Mouse (Mus musculus) kidney, embryonic 16.5 days (tissue): ENCODE data around the gene B4galnt2. TPM values are rescaled to one million over a fixed set of nuclear protein-coding genes. Genes with fewer than 3 reads are reported as not detected.
"Not testable (repeated sequence)": the region's sequence is repeated elsewhere in the genome, so short reads cannot be mapped to it uniquely, and the experiment has no call there.

Experiments
- ATAC-seq: fragments of 200-750 bp; cut with Nextera tagmentation; 2 replicates; pipeline ENCODE4 v1.8.0; 2017; ENCODE audit warnings: moderate TSS enrichment; ENCODE audit not compliant: low FRiP score, low TSS enrichment
- H3K27ac ChIP-seq: fragments of 300-500 bp; sonication (generic); 2 replicates; pipeline ENCODE4 v1.5.1; 2014; ENCODE audit warnings: low read length
- H3K27me3 ChIP-seq: fragments of 300-500 bp; sonication (generic); 2 replicates; pipeline ENCODE4 v1.6.1; 2014; ENCODE audit warnings: low read length, control low read depth, mixed read lengths; ENCODE audit not compliant: insufficient read depth
- H3K36me3 ChIP-seq: fragments of 300-500 bp; sonication (generic); 2 replicates; pipeline ENCODE4 v1.6.1; 2014; ENCODE audit warnings: low read length, control low read depth, mixed read lengths; ENCODE audit not compliant: insufficient read depth
- H3K4me1 ChIP-seq: fragments of 300-500 bp; sonication (generic); 2 replicates; pipeline ENCODE4 v1.6.1; 2014; ENCODE audit warnings: low read length, control low read depth, mixed read lengths; ENCODE audit not compliant: insufficient read depth
- H3K4me2 ChIP-seq: fragments of 300-500 bp; sonication (generic); replicated peaks from 2 replicates; pipeline ENCODE4 v1.6.1; 2014; ENCODE audit warnings: low read depth, low read length
- H3K4me3 ChIP-seq: fragments of 300-500 bp; sonication (generic); 2 replicates; pipeline ENCODE4 v1.5.1; 2014; ENCODE audit warnings: mild to moderate bottlenecking, low read length
- H3K9ac ChIP-seq: fragments of 300-500 bp; sonication (generic); replicated peaks from 2 replicates; pipeline ENCODE4 v1.6.1; 2014; ENCODE audit warnings: low read length
- H3K9me3 ChIP-seq: fragments of 300-500 bp; sonication (generic); 2 replicates; pipeline ENCODE4 v1.6.1; 2016; ENCODE audit warnings: low read length, control low read depth
- WGBS: fragments of 180-500 bp; shearing (Covaris S2); extraction: QIAGEN DNeasy Blood & Tissue Kit; methylation state at CpG from one replicate; pipeline ENCODE4 v1.1.7; 2014; 5-methylcytosine and 5-hydroxymethylcytosine counted together
- polyA plus RNA-seq: library from polyadenylated mRNA; unstranded; fragments of >200 nt; fragmentation: Nextera tagmentation; extraction: Ambion mirVana; gene quantifications from 2 replicates; pipeline ENCODE4 v1.2.1, GENCODE M21; 2015

The B4galnt2 gene
- 1.4 and 1.9 TPM in 2 replicates for polyA plus RNA-seq

DNA sequence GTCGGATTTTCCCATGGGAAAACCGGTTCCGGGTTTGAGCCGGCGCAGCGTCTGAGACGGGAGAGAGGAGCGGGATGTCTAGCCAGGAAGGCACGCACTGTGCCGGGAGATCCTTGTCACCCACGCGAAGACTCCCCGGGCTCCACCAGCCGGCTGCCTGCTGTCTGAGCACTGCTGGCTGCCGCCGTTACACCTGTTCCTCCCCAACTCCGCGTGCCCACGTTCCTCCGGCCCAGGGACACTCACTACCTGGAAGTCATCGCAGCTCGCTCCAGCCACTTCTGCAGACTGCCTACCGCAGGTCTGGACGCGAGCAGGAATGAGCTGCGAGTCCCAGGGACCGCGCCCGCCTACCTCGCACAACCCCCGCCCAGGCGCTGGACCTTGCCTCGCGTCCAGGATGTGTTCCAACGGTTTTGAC is at the start of gene B4galnt2:
B4galnt2 (minus strand) TSS at position 321 of the 421 bp plus-strand sequence.
- no peak within 1 kb of the TSS for H3K27ac ChIP-seq
- H3K9ac ChIP-seq, result 0 out of 2 replicates have a peak within 1 kb of the TSS, but pooled peaks have one; percentile 23
- under 1% methylated on average over 35 of the region's 35 CpGs for WGBS
- no peak for ATAC-seq
- H3K4me2 ChIP-seq, result peak within 1 kb of the TSS; percentile 39
- H3K27me3 ChIP-seq, result peaks cover 83% of the 10 kb centered on the region
- H3K9me3 ChIP-seq, result no peaks in the 10 kb centered on the region
- H3K4me1 ChIP-seq, result 0 out of 2 replicates have a peak, but pooled peaks cover 8% of the 10 kb centered on the region
- no peaks in the 10 kb centered on the region for H3K36me3 ChIP-seq
- peak within 1 kb of the TSS; percentile 32 for H3K4me3 ChIP-seq

DNA sequence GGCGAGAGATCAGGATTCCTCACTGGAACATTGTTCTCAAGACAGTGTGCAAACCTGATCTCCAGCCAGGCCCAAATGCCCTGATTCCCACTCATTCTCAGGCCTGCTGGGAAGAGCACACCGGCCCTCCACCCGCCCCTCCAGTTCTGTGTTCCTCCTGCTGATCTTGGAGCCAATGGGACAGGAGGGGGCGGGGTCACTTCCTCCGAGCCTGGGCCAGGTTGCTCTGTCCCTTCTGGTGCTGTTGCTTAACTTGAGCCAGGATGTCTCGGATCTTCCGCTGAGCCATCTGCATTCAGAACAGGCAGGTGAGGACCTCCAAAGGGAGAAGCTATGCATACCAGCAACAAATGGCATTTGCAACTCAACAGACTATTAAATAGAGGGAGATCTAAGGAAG is 48.6 kb upstream of the B4galnt2 start:
- no peak overlapping the region for H3K4me3 ChIP-seq
- no peaks in the 10 kb centered on the region for H3K27me3 ChIP-seq
- no peak; the same call in 1 of the 2 replicates for ATAC-seq
- WGBS, result 69% methylated on average over 7 of the region's 7 CpGs
- H3K36me3 ChIP-seq, result peaks cover 55% of the 10 kb centered on the region
- H3K27ac ChIP-seq, result no peak overlapping the region
- 0 out of 2 replicates have a peak, but pooled peaks cover 4% of the 10 kb centered on the region for H3K4me1 ChIP-seq
- H3K9ac ChIP-seq, result no peak overlapping the region
- no peaks in the 10 kb centered on the region for H3K9me3 ChIP-seq
- H3K4me2 ChIP-seq, result no peak overlapping the region

DNA sequence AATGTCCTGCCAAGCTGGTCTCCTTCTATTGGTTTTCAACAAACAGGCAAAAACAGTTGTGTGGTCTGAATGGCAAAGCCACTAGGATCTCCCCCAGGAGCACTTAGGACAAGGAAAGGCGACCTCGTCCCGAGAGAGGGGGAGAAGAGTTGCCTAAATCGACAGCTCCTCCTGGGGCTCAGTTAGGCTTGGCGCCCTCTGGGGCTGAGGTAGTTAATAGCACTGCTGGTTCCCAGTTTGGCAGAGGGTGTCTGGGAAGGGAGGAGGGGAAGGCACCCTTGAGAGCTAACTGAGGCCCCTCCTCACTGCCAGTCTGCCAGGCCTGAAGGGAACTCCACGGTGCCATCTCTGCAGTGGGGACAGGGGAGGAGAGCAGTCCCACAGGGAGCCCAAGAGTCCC is 44.5 kb upstream of the B4galnt2 start:
- H3K27ac ChIP-seq, result no peak overlapping the region
- no peak overlapping the region for H3K9ac ChIP-seq
- H3K4me3 ChIP-seq, result no peak overlapping the region
- no peak overlapping the region for H3K4me2 ChIP-seq
- 70% methylated on average over 6 of the region's 6 CpGs for WGBS
- peaks cover 21% of the 10 kb centered on the region for H3K36me3 ChIP-seq
- ATAC-seq, result 0 out of 2 replicates have a peak, but pooled peaks have one; percentile 6
- no peaks in the 10 kb centered on the region for H3K9me3 ChIP-seq
- H3K27me3 ChIP-seq, result no peaks in the 10 kb centered on the region
- H3K4me1 ChIP-seq, result peaks cover 9% of the 10 kb centered on the region; the same call in 1 of the 2 replicates

DNA sequence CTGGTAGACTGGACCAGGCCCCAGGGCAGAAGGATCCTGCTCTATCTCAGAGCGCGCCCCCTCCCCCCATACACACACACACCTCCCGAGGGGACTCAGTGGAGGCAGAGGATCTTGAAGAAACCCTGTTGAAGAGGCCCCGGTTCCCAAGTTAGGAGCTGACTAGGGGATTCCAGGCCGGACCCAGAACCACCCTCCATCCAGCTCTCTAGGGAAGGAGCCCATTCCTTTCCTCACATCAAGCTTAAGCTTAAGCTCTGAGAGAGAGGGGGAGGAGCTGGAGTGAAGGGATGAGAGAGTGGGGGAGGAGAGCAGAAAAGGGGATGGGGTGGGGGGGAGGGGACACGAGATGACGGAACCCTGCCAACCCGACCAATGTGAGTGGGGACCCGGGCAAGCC is 43.6 kb upstream of the B4galnt2 start:
- H3K27me3 ChIP-seq, result no peaks in the 10 kb centered on the region
- H3K9me3 ChIP-seq, result peaks cover 2% of the 10 kb centered on the region; the same call in 1 of the 2 replicates
- H3K4me3 ChIP-seq, result no peak overlapping the region
- no peak overlapping the region for H3K27ac ChIP-seq
- H3K36me3 ChIP-seq, result peaks cover 17% of the 10 kb centered on the region
- H3K4me1 ChIP-seq, result peaks cover 9% of the 10 kb centered on the region; the same call in 1 of the 2 replicates
- H3K4me2 ChIP-seq, result no peak overlapping the region
- 69% methylated on average over 9 of the region's 9 CpGs for WGBS
- H3K9ac ChIP-seq, result no peak overlapping the region
- ATAC-seq, result no peak

DNA sequence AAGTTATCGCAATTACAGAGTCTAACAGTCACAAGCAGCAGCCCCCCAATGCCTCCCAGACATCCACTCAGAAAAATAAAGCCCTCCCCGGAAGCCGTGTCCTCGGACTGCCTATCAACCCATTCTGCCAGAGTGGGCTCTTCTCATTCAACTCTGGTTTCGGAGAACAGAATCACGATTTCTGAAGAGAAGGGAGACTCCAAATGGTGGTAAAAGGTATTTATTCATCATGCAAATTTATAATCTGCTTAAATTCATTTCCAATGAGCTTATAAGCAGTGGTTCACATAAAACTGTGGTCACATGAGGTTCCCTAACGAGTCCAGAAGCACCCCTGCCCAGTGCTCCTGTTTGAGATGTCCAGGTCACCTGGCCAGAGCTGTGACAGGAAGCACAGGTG is 42.7 kb upstream of the B4galnt2 start:
- H3K4me1 ChIP-seq, result peaks cover 9% of the 10 kb centered on the region; the same call in 1 of the 2 replicates
- H3K4me3 ChIP-seq, result no peak overlapping the region
- no peak overlapping the region for H3K9ac ChIP-seq
- H3K4me2 ChIP-seq, result no peak overlapping the region
- H3K9me3 ChIP-seq, result peaks cover 3% of the 10 kb centered on the region; the same call in 1 of the 2 replicates
- H3K27ac ChIP-seq, result no peak overlapping the region
- H3K27me3 ChIP-seq, result no peaks in the 10 kb centered on the region
- 72% methylated on average over 7 of the region's 7 CpGs for WGBS
- 0 out of 2 replicates have a peak, but pooled peaks cover 14% of the 10 kb centered on the region for H3K36me3 ChIP-seq
- no peak for ATAC-seq

DNA sequence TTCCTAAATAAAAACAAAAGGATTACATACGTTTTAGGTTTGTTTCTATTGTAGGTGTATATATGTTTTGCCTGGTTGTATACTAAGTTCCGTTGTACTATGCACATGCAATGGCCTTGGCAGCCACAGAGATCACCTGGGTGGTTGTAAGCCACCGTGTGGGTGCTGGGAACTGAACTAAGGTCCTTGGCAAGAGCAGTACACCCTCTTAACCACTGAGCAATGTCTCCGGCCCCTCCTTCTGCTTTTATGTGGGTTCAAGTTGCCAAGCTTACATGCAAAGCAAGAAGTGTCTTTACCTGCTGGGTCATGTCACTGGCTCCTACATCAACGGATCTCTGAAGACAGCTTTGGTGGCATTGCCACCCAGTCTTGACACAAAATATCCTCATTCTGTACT is 38.6 kb upstream of the B4galnt2 start:
- Histone ChIP-seq H3K27me3 (no peaks in the 10 kb centered on the region), H3K4me1 (peaks cover 5% of the 10 kb centered on the region; the same call in 1 of the 2 replicates), H3K27ac (no peak overlapping the region), H3K4me3 (no peak overlapping the region), H3K4me2 (no peak overlapping the region), H3K36me3 (no peaks in the 10 kb centered on the region), H3K9me3 (peaks cover 3% of the 10 kb centered on the region; the same call in 1 of the 2 replicates), H3K9ac (no peak overlapping the region)
- ATAC-seq, result no peak
- 86% methylated on average over 5 of the region's 5 CpGs for WGBS

DNA sequence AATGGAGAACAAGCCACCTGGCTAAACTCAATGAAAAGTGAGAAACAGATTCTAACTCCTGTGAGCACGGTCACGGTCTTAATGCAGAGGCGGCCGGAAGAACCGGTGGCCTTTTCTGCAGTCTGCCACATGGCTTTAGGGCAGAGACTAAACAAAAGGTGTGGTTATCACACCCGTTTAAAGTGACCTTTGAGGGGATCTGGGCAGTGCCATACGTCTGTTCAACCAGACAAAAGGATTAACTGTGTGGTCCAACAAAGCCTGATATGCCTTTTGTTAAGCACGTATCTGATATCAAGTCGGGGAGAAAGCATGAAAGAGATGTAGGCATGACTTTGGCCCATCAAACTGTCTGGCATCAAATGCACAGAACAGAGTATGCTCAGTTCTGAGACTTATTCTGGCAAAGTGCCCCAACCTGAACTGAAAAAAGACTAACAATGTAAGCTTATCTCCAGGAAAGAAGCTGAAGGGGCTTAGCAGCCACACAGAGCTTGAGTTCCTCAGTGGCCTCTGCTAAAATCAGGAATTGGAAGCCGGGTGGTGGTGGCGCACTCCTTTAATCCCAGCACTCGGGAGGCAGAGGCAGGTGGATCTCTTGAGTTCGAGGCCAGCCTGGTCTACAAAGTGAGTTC is 31.3 kb upstream of the B4galnt2 start:
- Histone ChIP-seq H3K36me3 (no peaks in the 10 kb centered on the region), H3K27ac (no peak overlapping the region), H3K9ac (no peak overlapping the region), H3K4me1 (no peaks in the 10 kb centered on the region), H3K27me3 (no peaks in the 10 kb centered on the region), H3K4me2 (no peak overlapping the region), H3K9me3 (no peaks in the 10 kb centered on the region), H3K4me3 (no peak overlapping the region)
- 70% methylated on average over 13 of the region's 13 CpGs for WGBS
- ATAC-seq, result no peak

DNA sequence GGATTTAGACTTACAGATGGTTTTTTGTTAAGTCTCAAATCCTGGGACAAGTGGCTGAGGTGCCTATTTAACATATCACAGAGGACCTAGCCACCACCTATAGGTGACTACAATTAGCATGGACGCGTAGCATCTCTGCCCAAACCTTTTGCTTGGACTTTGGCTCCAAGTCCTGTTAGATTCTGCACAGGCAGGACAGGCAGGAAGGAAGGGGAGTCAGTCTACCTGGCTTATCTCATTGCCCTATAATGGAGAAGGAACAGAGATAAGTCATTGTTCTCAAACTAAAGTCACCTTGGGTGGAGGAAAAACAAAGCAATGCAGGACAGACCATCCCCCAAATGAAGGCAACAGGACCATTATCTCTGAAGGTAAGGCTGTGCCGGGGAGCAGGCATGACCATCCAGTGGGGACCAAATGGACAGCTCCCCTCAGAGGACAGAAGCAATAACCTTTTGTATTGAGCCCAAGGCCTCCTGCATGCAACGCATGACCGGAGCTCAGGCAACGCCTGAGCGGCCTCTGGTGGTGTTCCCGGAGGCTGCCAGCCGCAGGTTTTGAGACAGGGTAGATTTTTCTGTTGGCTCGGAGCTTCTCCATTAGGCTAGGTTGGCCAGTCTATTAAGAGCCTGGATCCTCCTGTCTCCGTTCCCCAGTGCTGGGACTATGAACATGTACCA is 25.3 kb upstream of the B4galnt2 start:
- no peaks in the 10 kb centered on the region for H3K9me3 ChIP-seq
- no peaks in the 10 kb centered on the region for H3K27me3 ChIP-seq
- no peak for ATAC-seq
- H3K4me1 ChIP-seq, result no peaks in the 10 kb centered on the region
- no peak overlapping the region for H3K4me3 ChIP-seq
- no peak overlapping the region for H3K27ac ChIP-seq
- H3K9ac ChIP-seq, result no peak overlapping the region
- WGBS, result 27% methylated on average over 11 of the region's 11 CpGs
- no peaks in the 10 kb centered on the region for H3K36me3 ChIP-seq
- no peak overlapping the region for H3K4me2 ChIP-seq

DNA sequence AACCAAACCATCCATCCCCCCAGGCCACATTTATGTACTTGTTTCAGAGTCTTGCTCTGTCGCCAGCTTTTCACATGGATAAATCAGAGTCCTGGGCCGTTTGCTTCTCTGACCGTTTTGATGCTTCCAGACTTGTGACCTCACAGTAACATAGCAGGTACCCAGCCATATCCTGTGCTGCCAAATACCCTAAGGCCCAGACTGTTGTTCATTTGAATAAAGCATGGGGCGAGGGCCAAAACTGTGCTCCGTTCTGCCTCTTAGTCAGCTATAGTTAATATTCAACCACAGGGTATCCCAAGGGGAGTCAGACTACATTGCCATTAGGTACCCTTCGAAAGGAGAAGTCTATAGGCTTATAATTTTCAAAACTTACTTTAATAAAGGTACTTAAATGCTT is 21.7 kb upstream of the B4galnt2 start:
- no peak overlapping the region for H3K4me2 ChIP-seq
- H3K9me3 ChIP-seq, result no peaks in the 10 kb centered on the region
- no peak overlapping the region for H3K9ac ChIP-seq
- H3K27ac ChIP-seq, result no peak overlapping the region
- H3K4me1 ChIP-seq, result no peaks in the 10 kb centered on the region
- H3K27me3 ChIP-seq, result no peaks in the 10 kb centered on the region
- WGBS, result 70% methylated on average over 6 of the region's 6 CpGs
- H3K36me3 ChIP-seq, result no peaks in the 10 kb centered on the region
- H3K4me3 ChIP-seq, result no peak overlapping the region
- ATAC-seq, result peak; percentile 82

DNA sequence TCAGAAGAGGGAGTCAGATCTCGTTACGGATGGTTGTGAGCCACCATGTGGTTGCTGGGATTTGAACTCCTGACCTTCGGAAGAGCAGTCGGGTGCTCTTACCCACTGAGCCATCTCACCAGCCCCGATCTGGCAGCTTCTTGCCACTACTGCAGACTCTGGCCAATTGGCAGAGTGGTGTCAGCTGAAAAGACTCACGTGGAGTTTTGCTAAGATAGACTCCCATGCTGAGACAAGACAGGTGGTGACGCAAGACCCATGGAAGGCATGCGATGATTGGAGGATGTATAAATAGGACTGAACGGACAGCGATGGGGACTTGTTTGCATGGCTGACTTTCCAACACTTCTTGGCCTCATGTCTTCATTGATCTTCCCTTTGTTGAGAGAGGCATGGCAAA is 17.5 kb upstream of the B4galnt2 start:
- WGBS, result 91% methylated on average over 8 of the region's 10 CpGs
- ATAC-seq, H3K9ac ChIP-seq, H3K9me3 ChIP-seq, H3K4me1 ChIP-seq, H3K36me3 ChIP-seq, H3K27ac ChIP-seq, H3K4me3 ChIP-seq, H3K4me2 ChIP-seq, H3K27me3 ChIP-seq: not testable (repeated sequence)
